Mouse (Mus musculus) C2C12 (cell line): ENCODE results near the gene Mcoln2. TPM values are rescaled to one million over a fixed set of nuclear protein-coding genes. Genes with fewer than 3 reads are reported as not detected.

Experiments used
- H3K27me3 ChIP-seq: one replicate; pipeline ENCODE4 v1.6.1; 2011; ENCODE audit not compliant: control insufficient read depth, insufficient read depth, insufficient read length
- H3K36me3 ChIP-seq: one replicate; pipeline ENCODE4 v1.6.1; 2011; ENCODE audit not compliant: control insufficient read depth, insufficient read depth
- H3K4me3 ChIP-seq: one replicate; pipeline ENCODE4 v1.5.1; 2011; ENCODE audit warnings: mild to moderate bottlenecking, control low read depth; ENCODE audit not compliant: poor library complexity, insufficient read depth, severe bottlenecking
- H3K79me2 ChIP-seq: one replicate; pipeline ENCODE4 v1.6.1; 2011; ENCODE audit not compliant: control insufficient read depth, insufficient read depth
- H3K79me3 ChIP-seq: one replicate; pipeline ENCODE4 v1.6.1; 2011; ENCODE audit warnings: low read depth, control low read depth
- H3ac ChIP-seq: one replicate; pipeline ENCODE3; 2011; ENCODE audit warnings: low read depth; ENCODE audit not compliant: control insufficient read depth, insufficient read length
- CEBPB ChIP-seq: IDR thresholded peaks from one replicate; pipeline ENCODE4 v1.6.1; 2011; ENCODE audit warnings: low read depth, mild to moderate bottlenecking, control low read depth, moderate library complexity
- CTCF ChIP-seq: IDR thresholded peaks from one replicate; pipeline ENCODE4 v1.5.1; 2011; ENCODE audit not compliant: control insufficient read depth, insufficient read depth, insufficient read length
- FOSL1 ChIP-seq: IDR thresholded peaks from one replicate; pipeline ENCODE4 v1.8.0; 2011; ENCODE audit warnings: mild to moderate bottlenecking, low read length; ENCODE audit not compliant: poor library complexity, insufficient read depth, severe bottlenecking
- MAX ChIP-seq: IDR thresholded peaks from one replicate; pipeline ENCODE4 v1.6.1; 2011; ENCODE audit warnings: mild to moderate bottlenecking, control low read depth
- MYOD1 ChIP-seq: IDR thresholded peaks from one replicate; pipeline ENCODE4 v1.6.1; 2011; ENCODE audit warnings: low read depth; ENCODE audit not compliant: control insufficient read depth, insufficient read length
- MYOG ChIP-seq: IDR thresholded peaks from one replicate; pipeline ENCODE4 v1.6.1; 2011; ENCODE audit not compliant: control insufficient read depth, insufficient read length; ENCODE audit errors: extremely low read depth
- USF1 ChIP-seq: IDR thresholded peaks from one replicate; pipeline ENCODE4 v1.6.1; 2011; ENCODE audit warnings: low read depth, mild to moderate bottlenecking, control low read depth, moderate library complexity
- polyA plus RNA-seq: library from polyadenylated mRNA; unstranded; fragments of >200 nt; fragmentation: generic; extraction: Trizol; gene quantifications from one replicate; pipeline ENCODE4 v1.2.1, GENCODE M21; 2012; ENCODE audit warnings: missing spikeins

Gene Mcoln2
- polyA plus RNA-seq, 1 experiment: 0.01 TPM

DNA sequence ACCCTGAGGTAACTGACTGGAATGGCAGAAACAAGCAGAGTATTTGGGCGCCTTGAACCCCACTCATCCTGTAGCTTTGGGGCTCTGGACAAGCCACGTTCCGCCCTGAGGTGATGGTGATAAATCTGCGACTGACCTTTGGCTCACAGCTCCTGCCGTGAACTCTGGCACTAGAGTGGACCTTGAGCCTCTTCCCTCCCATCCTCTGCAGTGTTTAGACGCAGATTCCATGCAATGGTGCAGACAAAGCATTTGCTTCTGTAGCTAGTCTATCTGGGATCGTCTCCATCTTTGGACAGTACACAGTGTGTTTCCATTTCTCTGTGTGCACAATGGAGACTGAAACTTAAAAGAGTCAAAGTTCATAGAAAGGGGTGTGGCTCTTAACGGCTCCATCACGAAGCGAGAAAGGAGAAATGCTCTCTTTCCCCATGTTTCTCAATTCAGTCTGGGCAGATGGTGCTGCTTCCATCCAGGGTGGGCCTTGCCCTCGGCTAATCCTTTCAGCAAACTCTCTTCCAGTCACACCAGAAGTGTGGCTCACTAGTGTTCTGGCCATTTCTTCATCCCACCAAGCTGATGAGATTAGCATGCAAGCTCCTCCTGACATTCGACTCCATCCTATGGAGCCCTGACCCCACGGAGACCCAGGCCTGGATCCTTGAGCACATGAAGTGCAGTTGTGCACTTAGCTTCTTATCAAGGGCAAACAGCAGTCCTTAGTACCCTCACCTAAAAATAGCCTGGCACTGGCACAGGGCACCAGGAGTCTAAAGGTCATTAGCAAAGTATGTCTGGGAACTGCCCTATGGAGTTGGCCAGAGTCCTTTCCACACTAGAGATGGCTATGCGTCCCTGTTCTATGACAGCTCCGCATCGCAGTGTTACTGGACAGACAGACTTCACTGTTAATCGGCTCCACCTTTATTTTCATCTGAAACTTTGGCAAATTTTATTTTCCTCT, 47.4 kb downstream of the Mcoln2 start:
- no peaks in the 10 kb centered on the region for H3K79me2 ChIP-seq
- TF ChIP-seq MYOG (no peak), CTCF (no peak), USF1 (no peak), MAX (no peak)
- no peak overlapping the region for H3K4me3 ChIP-seq
- no peaks in the 10 kb centered on the region for H3K36me3 ChIP-seq
- H3K27me3 ChIP-seq: no peaks in the 10 kb centered on the region
- H3ac ChIP-seq: no peak overlapping the region
- no peaks in the 10 kb centered on the region for H3K79me3 ChIP-seq

- H3K79me2 ChIP-seq: no peaks in the 10 kb centered on the region
- H3ac ChIP-seq: no peak overlapping the region
- TF ChIP-seq CTCF (no peak), MYOD1 (no peak), MAX (no peak), CEBPB (no peak), FOSL1 (no peak), MYOG (no peak), USF1 (no peak)
- no peak overlapping the region for H3K4me3 ChIP-seq
- H3K36me3 ChIP-seq: no peaks in the 10 kb centered on the region
- no peaks in the 10 kb centered on the region for H3K27me3 ChIP-seq
- H3K79me3 ChIP-seq: no peaks in the 10 kb centered on the region
Observed at GRCm38 (mm10) chr3:146197785-146198184, 48.2 kb downstream of the Mcoln2 start.

GRCm38 (mm10) chr3:146198803-146199481, 49.3 kb downstream of the Mcoln2 start:
- Histone ChIP-seq H3K27me3 (no peaks in the 10 kb centered on the region), H3K4me3 (no peak overlapping the region), H3K36me3 (no peaks in the 10 kb centered on the region), H3ac (peak overlapping the region; percentile 0), H3K79me3 (no peaks in the 10 kb centered on the region), H3K79me2 (no peaks in the 10 kb centered on the region)
- TF ChIP-seq CEBPB: peak; percentile 51
- TF ChIP-seq MAX: peak; percentile 64
- peak; percentile 51 for TF ChIP-seq MYOD1
- no peak for TF ChIP-seq MYOG
- TF ChIP-seq USF1: peak; percentile 33
- TF ChIP-seq FOSL1: peak; percentile 78
- no peak for TF ChIP-seq CTCF

DNA sequence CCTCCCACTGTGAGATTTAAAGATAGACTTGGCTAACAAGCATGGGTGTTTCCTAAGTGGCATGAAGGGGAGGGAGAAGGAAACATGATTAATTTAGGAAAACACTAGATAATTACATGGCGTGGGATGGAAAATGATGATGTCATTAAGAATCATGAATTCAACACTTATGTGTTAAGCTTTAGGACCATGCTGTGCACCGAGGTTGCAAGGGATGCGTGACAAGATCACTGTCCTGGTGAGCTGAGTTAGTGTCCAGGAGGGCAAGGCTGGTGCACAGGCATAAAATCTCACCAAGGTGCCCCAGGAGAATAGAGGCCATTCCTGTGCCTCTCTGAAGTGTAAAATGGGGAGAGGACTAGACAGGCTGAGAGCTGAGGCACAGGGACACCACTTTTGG, 49.9 kb downstream of the Mcoln2 start:
- Histone ChIP-seq H3K79me2 (no peaks in the 10 kb centered on the region), H3K36me3 (no peaks in the 10 kb centered on the region), H3ac (no peak overlapping the region), H3K4me3 (no peak overlapping the region), H3K79me3 (no peaks in the 10 kb centered on the region), H3K27me3 (no peaks in the 10 kb centered on the region)
- no peak for TF ChIP-seq CEBPB
- no peak for TF ChIP-seq CTCF
- no peak for TF ChIP-seq MYOG
- TF ChIP-seq USF1: no peak
- no peak for TF ChIP-seq MAX
- TF ChIP-seq MYOD1: no peak
- TF ChIP-seq FOSL1: no peak

DNA sequence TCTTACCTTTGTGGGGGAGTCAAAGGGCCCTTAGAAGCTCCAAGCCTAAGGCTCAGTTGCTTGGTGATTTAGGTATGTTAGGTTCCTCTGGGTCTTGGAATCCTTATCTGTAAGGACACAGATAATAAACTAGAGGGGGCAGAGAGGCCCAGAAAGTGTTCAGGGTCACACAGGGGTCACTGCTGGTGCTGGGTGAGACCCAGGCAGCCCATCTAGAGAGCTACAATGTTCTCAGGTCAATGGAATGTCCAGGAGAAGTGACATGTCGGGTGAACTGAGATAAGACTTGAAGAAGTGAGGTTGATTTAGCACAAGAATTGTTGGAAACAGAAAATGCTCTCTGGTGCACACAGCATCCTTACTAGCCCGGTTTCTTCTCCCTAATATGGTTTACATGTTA, 54.7 kb downstream of the Mcoln2 start:
- Histone ChIP-seq H3K36me3 (no peaks in the 10 kb centered on the region), H3K79me2 (no peaks in the 10 kb centered on the region), H3K79me3 (no peaks in the 10 kb centered on the region), H3K27me3 (no peaks in the 10 kb centered on the region), H3K4me3 (no peak overlapping the region), H3ac (no peak overlapping the region)
- no peak for TF ChIP-seq MYOG
- no peak for TF ChIP-seq MAX
- no peak for TF ChIP-seq USF1
- no peak for TF ChIP-seq FOSL1
- no peak for TF ChIP-seq CEBPB
- no peak for TF ChIP-seq MYOD1
- no peak for TF ChIP-seq CTCF
